8 mouse cellular contexts compared by ENCODE assay signal in genomic region chr7:142470808-142471413, GRCm38 (mm10). TPM values are rescaled to one million over a fixed set of nuclear protein-coding genes. Genes with fewer than 3 reads are reported as not detected.
DNase-seq lines count a peak whose midpoint lies in the region; ATAC-seq and TF ChIP-seq lines count a peak whose summit lies in the region.
"Had no signal": no experiment of that assay in that cellular context is flagged by ENCODE, and none has a peak within 500 bp of the region (broad histone marks: within the 10 kb centered on the region; RNA-seq: fewer than 3 reads in every experiment).

No protein-coding gene starts in this region.

- H3K36me3 ChIP-seq in embryonic facial prominence, embryonic 14.5 days (ENCODE audit: control insufficient read depth, insufficient read depth, low read length): no peaks in the 10 kb centered on the region
- no peaks in the 10 kb centered on the region for H3K36me3 ChIP-seq in lung, embryonic 15.5 days
- H3K36me3 ChIP-seq in small intestine, adult 2 months (ENCODE audit: control insufficient read depth, insufficient read depth, low read length): no peaks in the 10 kb centered on the region

- WGBS in embryonic facial prominence, embryonic 14.5 days: 11% methylated on average over 4 of the region's 4 CpGs
- WGBS in lung, embryonic 15.5 days: 16% methylated on average over 4 of the region's 4 CpGs
- 46% methylated on average over 4 of the region's 4 CpGs for WGBS in small intestine, adult 2 months

- H3K9me3 ChIP-seq in embryonic facial prominence, embryonic 14.5 days (ENCODE audit: control insufficient read depth, low read length): no peaks in the 10 kb centered on the region
- H3K9me3 ChIP-seq in lung, embryonic 15.5 days: no peaks in the 10 kb centered on the region

- ATAC-seq in embryonic facial prominence, embryonic 14.5 days (ENCODE audit: low read depth): peak; percentile 79
- peak; percentile 68 for ATAC-seq in lung, embryonic 15.5 days (ENCODE audit: borderline replicate concordance, extremely low read depth, low FRiP score, low TSS enrichment)

- no peak for TF ChIP-seq CTCF in small intestine, adult 2 months (IDR thresholded peaks at IDR 0.05; ENCODE audit: extremely low read depth, insufficient read length, insufficient replicate concordance, low read depth, low read length)

- no peaks in the 10 kb centered on the region for H3K27me3 ChIP-seq in embryonic facial prominence, embryonic 14.5 days (replicated peaks; ENCODE audit: control insufficient read depth, insufficient read depth, low read length)
- H3K27me3 ChIP-seq in lung, embryonic 15.5 days: no peaks in the 10 kb centered on the region
- no peaks in the 10 kb centered on the region for H3K27me3 ChIP-seq in small intestine, adult 2 months (ENCODE audit: control insufficient read depth, insufficient read depth, low read length)

- peaks cover 32% of the 10 kb centered on the region for H3K4me1 ChIP-seq in embryonic facial prominence, embryonic 14.5 days (ENCODE audit: control insufficient read depth, insufficient read depth, low read length)
- H3K4me1 ChIP-seq in lung, embryonic 15.5 days: peaks cover 38% of the 10 kb centered on the region
- H3K4me1 ChIP-seq in small intestine, adult 2 months (ENCODE audit: control insufficient read depth, insufficient read depth, insufficient read length, low read length): no peaks in the 10 kb centered on the region; the same call in 1 of the 2 replicates

- H3K9ac ChIP-seq in embryonic facial prominence, embryonic 14.5 days (ENCODE audit: low read depth, low read length): peak overlapping the region; percentile 63; the same call in 1 of the 2 replicates
- no peak overlapping the region for H3K9ac ChIP-seq in lung, embryonic 15.5 days

- H3K4me2 ChIP-seq in embryonic facial prominence, embryonic 14.5 days (ENCODE audit: low read depth, low read length): no peak overlapping the region
- H3K4me2 ChIP-seq in lung, embryonic 15.5 days: peak overlapping the region; percentile 54; the same call in 1 of the 2 replicates

- TF ChIP-seq POLR2A in small intestine, adult 2 months (IDR thresholded peaks at IDR 0.05; ENCODE audit: low read depth, low read length): no peak

- intact Hi-C loops in heart, postnatal 25 days (cut with DNase I): no loop called here

- peak overlapping the region; percentile 72 for H3K27ac ChIP-seq in embryonic facial prominence, embryonic 14.5 days (replicated peaks; ENCODE audit: low read depth, low read length)
- peak overlapping the region; percentile 89 for H3K27ac ChIP-seq in lung, embryonic 15.5 days
- peak overlapping the region; percentile 84 for H3K27ac ChIP-seq in small intestine, adult 2 months (ENCODE audit: insufficient read depth, low read depth, low read length)

- H3K4me3 ChIP-seq in embryonic facial prominence, embryonic 14.5 days (ENCODE audit: low read depth, low read length): no peak overlapping the region
- no peak overlapping the region for H3K4me3 ChIP-seq in lung, embryonic 15.5 days
- no peak overlapping the region for H3K4me3 ChIP-seq in small intestine, adult 2 months (ENCODE audit: low read depth, low read length)

- peak; percentile 75 for DNase-seq in urinary bladder, postnatal 14 days (ENCODE audit: low spot score)
- no peak for DNase-seq in urinary bladder, postnatal 25 days (ENCODE audit: low spot score)
- peak; percentile 86 for DNase-seq in embryonic facial prominence, embryonic 14.5 days (ENCODE audit: low spot score)
- peak; percentile 73 for DNase-seq in heart, postnatal 25 days (ENCODE audit: low spot score)
- no peak for DNase-seq in left cerebral cortex, adult 9 months (ENCODE audit: low spot score in 2 of 2)

RNA-seq across cellular contexts. Expression of gene Lsp1, which starts 10.3 kb away (rescaled TPM):
- 40.1 and 42.6 TPM in 2 replicates for polyA plus RNA-seq in embryonic facial prominence, embryonic 14.5 days (2014; fragmentation: Nextera tagmentation; extraction: Ambion mirVana)
- total RNA-seq in heart, postnatal 25 days (2021): 10 to 100 TPM; 43.7 to 48.1 TPM
- polyA plus RNA-seq in lung, embryonic 15.5 days (2015; fragmentation: Nextera tagmentation; extraction: Ambion mirVana): 125 and 130 TPM in 2 replicates
- 29.4 and 48.0 TPM in 2 replicates for polyA plus RNA-seq in small intestine, adult 2 months (2012; rRNA removed)

RNA-seq across cellular contexts. Expression of gene Tnnt3, which starts 27.7 kb away (rescaled TPM):
- polyA plus RNA-seq in embryonic facial prominence, embryonic 14.5 days (2014; fragmentation: Nextera tagmentation; extraction: Ambion mirVana): 376 and 643 TPM in 2 replicates
- 1 to 10 TPM in 1 of 2 experiments, not detected in 1; 2.0 TPM for total RNA-seq in heart, postnatal 25 days (2021)
- 2.5 and 5.1 TPM in 2 replicates for polyA plus RNA-seq in lung, embryonic 15.5 days (2015; fragmentation: Nextera tagmentation; extraction: Ambion mirVana)
- polyA plus RNA-seq in small intestine, adult 2 months (2012; rRNA removed): 0.10 TPM in 1 of 2 replicates, not detected in the other

RNA-seq across cellular contexts. Expression of gene Tnni2, which starts 29.3 kb away (rescaled TPM):
- polyA plus RNA-seq in embryonic facial prominence, embryonic 14.5 days (2014; fragmentation: Nextera tagmentation; extraction: Ambion mirVana): 319 and 564 TPM in 2 replicates
- 1 to 10 TPM; 4.4 to 7.1 TPM for total RNA-seq in heart, postnatal 25 days (2021)
- 2.4 and 7.4 TPM in 2 replicates for polyA plus RNA-seq in lung, embryonic 15.5 days (2015; fragmentation: Nextera tagmentation; extraction: Ambion mirVana)
- 0.35 and 2.9 TPM in 2 replicates for polyA plus RNA-seq in small intestine, adult 2 months (2012; rRNA removed)

RNA-seq across cellular contexts. Expression of gene Syt8, which starts 36.3 kb away (rescaled TPM):
- polyA plus RNA-seq in embryonic facial prominence, embryonic 14.5 days (2014; fragmentation: Nextera tagmentation; extraction: Ambion mirVana): 1.9 and 3.9 TPM in 2 replicates
- not detected for total RNA-seq in heart, postnatal 25 days (2021)
- polyA plus RNA-seq in lung, embryonic 15.5 days (2015; fragmentation: Nextera tagmentation; extraction: Ambion mirVana): 0.34 and 0.87 TPM in 2 replicates
- 1.4 and 66.8 TPM in 2 replicates for polyA plus RNA-seq in small intestine, adult 2 months (2012; rRNA removed)
- total RNA-seq: gastrocnemius, adult 8-10 months had no signal

Comparison
In these comparisons a context has a peak if more than half of its experiments do, and no peak if none do; other contexts are left out.
1. DNase-seq: peak in urinary bladder, postnatal 14 days (single experiment), embryonic facial prominence, embryonic 14.5 days (single experiment) and heart, postnatal 25 days (single experiment); none in urinary bladder, postnatal 25 days (single experiment) and left cerebral cortex, adult 9 months (0 of 2).
2. RNA of gene Tnnt3, which starts 27.7 kb away (polyA plus RNA-seq): 376 to 643 TPM in embryonic facial prominence, embryonic 14.5 days; 2.5 to 5.1 TPM in lung, embryonic 15.5 days and 0.10 TPM in small intestine, adult 2 months; every median in the first group is over 10 times any median in the second.
3. RNA of gene Tnni2, which starts 29.3 kb away (polyA plus RNA-seq): 319 to 564 TPM in embryonic facial prominence, embryonic 14.5 days; 2.4 to 7.4 TPM in lung, embryonic 15.5 days and 0.35 to 2.9 TPM in small intestine, adult 2 months; every median in the first group is over 10 times any median in the second.
4. Peak in every context shown above with its lines, with median percentiles within 50 percentile points of each other: H3K27ac ChIP-seq.